ENCODE assay signal across 20 mouse cellular contexts in genomic region chr2:6003949-6004348, GRCm38 (mm10). TPM values are rescaled to one million over a fixed set of nuclear protein-coding genes. Genes with fewer than 3 reads are reported as not detected.
DNase-seq lines count a peak whose midpoint lies in the region; ATAC-seq and TF ChIP-seq lines count a peak whose summit lies in the region.
"Had no signal": no experiment of that assay in that cellular context is flagged by ENCODE, and none has a peak within 500 bp of the region (broad histone marks: within the 10 kb centered on the region; RNA-seq: fewer than 3 reads in every experiment).

No protein-coding gene starts in this region.

- no peak for TF ChIP-seq POLR2A in MEL (IDR thresholded peaks at IDR 0.05; ENCODE audit: control insufficient read depth in 1 of 2, insufficient read depth in 1 of 2, low read depth in 1 of 2, low read length in 2 of 2, poor library complexity in 1 of 2)

- no peak for TF ChIP-seq RAD21 in MEL (IDR thresholded peaks at IDR 0.05; ENCODE audit: low read depth, low read length)

- H3K27ac ChIP-seq in MEL (ENCODE audit: control insufficient read depth, low read depth, low read length), result no peak overlapping the region
- H3K27ac ChIP-seq in liver, embryonic 14.5 days, result peak overlapping the region; percentile 51
- H3K27ac ChIP-seq: embryonic facial prominence, embryonic 10.5 days; forebrain, embryonic 12.5 days; hindbrain, embryonic 15.5 days had no signal

- no peaks in the 10 kb centered on the region for H3K9me3 ChIP-seq in MEL (replicated peaks; ENCODE audit: insufficient read depth, low read length)
- no peaks in the 10 kb centered on the region for H3K9me3 ChIP-seq in liver, embryonic 14.5 days (ENCODE audit: control insufficient read depth, low read length)
- H3K9me3 ChIP-seq: embryonic facial prominence, embryonic 10.5 days; forebrain, embryonic 12.5 days; heart, embryonic 12.5 days; hindbrain, embryonic 15.5 days had no signal

- WGBS in liver, embryonic 14.5 days (ENCODE audit: insufficient replicate concordance), result 23% methylated on average over 3 of the region's 3 CpGs

- TF ChIP-seq EP300 in MEL (IDR thresholded peaks at IDR 0.05; ENCODE audit: low read depth in 1 of 2, low read length in 2 of 2), result peak in 1 of 2 experiments; percentile 50; a peak in 1 of 4 replicates
- TF ChIP-seq EP300 in liver, embryonic 14.5 days (IDR thresholded peaks at IDR 0.05; ENCODE audit: low read depth), result peak; percentile 79

- H3K4me3 ChIP-seq in MEL (ENCODE audit: control insufficient read depth in 1 of 2, insufficient read depth in 1 of 2, low read depth in 2 of 2, low read length in 2 of 2), result no peak overlapping the region
- no peak overlapping the region for H3K4me3 ChIP-seq in liver, embryonic 14.5 days (ENCODE audit: insufficient read depth in 1 of 2, low read depth in 2 of 2, low read length in 2 of 2)
- H3K4me3 ChIP-seq: embryonic facial prominence, embryonic 10.5 days; erythroblast, embryonic 14.5 days; forebrain, embryonic 12.5 days; heart, embryonic 12.5 days; hindbrain, embryonic 15.5 days had no signal

- H3K4me2 ChIP-seq in liver, embryonic 14.5 days (ENCODE audit: low read depth), result peak overlapping the region; percentile 48
- H3K4me2 ChIP-seq: forebrain, embryonic 12.5 days; heart, embryonic 12.5 days; hindbrain, embryonic 15.5 days had no signal

- no peaks in the 10 kb centered on the region; a peak in 1 of 4 replicates for H3K4me1 ChIP-seq in MEL (ENCODE audit: control insufficient read depth in 1 of 2, insufficient read depth in 2 of 2, low read length in 2 of 2)
- peaks cover 9 to 12% of the 10 kb centered on the region in 2 experiments for H3K4me1 ChIP-seq in liver, embryonic 14.5 days (replicated peaks; ENCODE audit: control insufficient read depth in 2 of 2, insufficient read depth in 2 of 2, low read length in 1 of 2)
- H3K4me1 ChIP-seq: forebrain, embryonic 12.5 days; hindbrain, embryonic 15.5 days had no signal

- no peaks in the 10 kb centered on the region for H3K27me3 ChIP-seq in MEL (ENCODE audit: control insufficient read depth in 1 of 2, insufficient read depth in 2 of 2, low read length in 2 of 2)
- no peaks in the 10 kb centered on the region for H3K27me3 ChIP-seq in liver, embryonic 14.5 days (ENCODE audit: control insufficient read depth, insufficient read depth, low read length)
- H3K27me3 ChIP-seq: forebrain, embryonic 12.5 days; heart, embryonic 12.5 days; hindbrain, embryonic 15.5 days; Patski had no signal

- H3K9ac ChIP-seq in MEL (ENCODE audit: control insufficient read depth, low read depth, low read length, poor library complexity, severe bottlenecking), result no peak overlapping the region
- peak overlapping the region; percentile 35 for H3K9ac ChIP-seq in liver, embryonic 14.5 days (replicated peaks)
- H3K9ac ChIP-seq: forebrain, embryonic 12.5 days; forebrain, postnatal 0 days; heart, embryonic 12.5 days; hindbrain, embryonic 15.5 days had no signal

- H3K36me3 ChIP-seq in MEL (ENCODE audit: control insufficient read depth in 1 of 2, insufficient read depth in 2 of 2, low read length in 2 of 2), result peaks cover 3 to 13% of the 10 kb centered on the region in 2 experiments; a peak in 3 of 4 replicates
- no peaks in the 10 kb centered on the region; the same call in 1 of the 2 replicates for H3K36me3 ChIP-seq in liver, embryonic 14.5 days (replicated peaks; ENCODE audit: control insufficient read depth, insufficient read depth, low read depth)
- H3K36me3 ChIP-seq: hindbrain, embryonic 15.5 days had no signal

- no peak for TF ChIP-seq CTCF in MEL (IDR thresholded peaks at IDR 0.05 in 2 of 3, conservative IDR thresholded peaks at IDR 0.05 in 1 of 3; ENCODE audit: control insufficient read depth in 1 of 3, insufficient read depth in 1 of 3, low read depth in 2 of 3, low read length in 3 of 3, poor library complexity in 1 of 3, severe bottlenecking in 1 of 3)
- no peak for TF ChIP-seq CTCF in liver, embryonic 14.5 days (IDR thresholded peaks at IDR 0.05; ENCODE audit: low read depth)

- peak; percentile 9 for DNase-seq in MEL (ENCODE audit: low read depth, low spot score)
- DNase-seq in liver, embryonic 14.5 days (ENCODE audit: low read depth in 3 of 3, low spot score in 3 of 3), result peak; percentile 6 to 50 (median 14)
- no peak for DNase-seq in kidney, postnatal 10 days
- no peak for DNase-seq in urinary bladder, postnatal 14 days (ENCODE audit: low spot score)
- no peak for DNase-seq in thymus, postnatal 0 days (ENCODE audit: low spot score)
- DNase-seq: adrenal gland, postnatal 14 days; cerebellum, adult 2 months; cerebellum, postnatal 10 days; forebrain, postnatal 0 days; gastrocnemius, postnatal 14 days; heart, postnatal 36 days had no signal

- ATAC-seq in erythroblast, adult 5-6 weeks (replicated peaks; ENCODE audit: low FRiP score, poor library complexity, severe bottlenecking), result peak; percentile 91
- peak; percentile 86 for ATAC-seq in liver, embryonic 14.5 days (ENCODE audit: insufficient read depth)
- peak; percentile 76 for ATAC-seq in megakaryocyte progenitor cell, adult 5-6 weeks (replicated peaks; ENCODE audit: poor library complexity)
- ATAC-seq: activated CD4-positive, CD25-positive, alpha-beta regulatory T cell, adult 4 months; forebrain, postnatal 0 days; Patski had no signal

- H3K79me2 ChIP-seq in MEL (ENCODE audit: control insufficient read depth, insufficient read depth, low read length, poor library complexity), result no peaks in the 10 kb centered on the region

TF ChIP-seq in MEL, 35 proteins besides CTCF, POLR2A, EP300 and RAD21:
- TF ChIP-seq MAZ (IDR thresholded peaks at IDR 0.05; ENCODE audit: low read depth, low read length) (no peak), GATA1 (IDR thresholded peaks at IDR 0.05; ENCODE audit: low read depth, low read length) (0 out of 2 replicates have a peak, but pooled peaks have one; percentile 11)

RNA-seq across cellular contexts. Expression of gene Upf2, which starts 52.7 kb away (rescaled TPM):
- 15.2 and 15.3 TPM in 2 replicates for total RNA-seq in MEL (2012; rRNA removed)
- polyA plus RNA-seq in MEL (2012; ENCODE audit: insufficient read depth in 1 of 2, insufficient read length in 2 of 2, low read depth in 1 of 2, low replicate concordance in 2 of 2, missing spikeins in 1 of 2), result 10 to 100 TPM in 1 of 2 experiments, not detected in 1; 30.9 TPM
- 19.0 and 20.4 TPM in 2 replicates for total RNA-seq in erythroblast, adult 5-6 weeks (2015; ENCODE audit: low replicate concordance)
- 25.4 and 25.6 TPM in 2 replicates for total RNA-seq in erythroblast, adult 5-6 weeks (2017; ENCODE audit: low replicate concordance)
- polyA plus RNA-seq in liver, embryonic 14.5 days (2012; rRNA removed), result 4.5 and 6.8 TPM in 2 replicates
- polyA plus RNA-seq in liver, embryonic 14.5 days (2014; fragmentation: Nextera tagmentation; extraction: Ambion mirVana), result 3.7 and 3.8 TPM in 2 replicates
- 37.2 and 40.1 TPM in 2 replicates for total RNA-seq in megakaryocyte progenitor cell, adult 5-6 weeks (2015)
- total RNA-seq in megakaryocyte progenitor cell, adult 5-6 weeks (2017), result 30.5 and 36.2 TPM in 2 replicates
- polyA plus RNA-seq in thymus, postnatal 0 days (2015; fragmentation: Nextera tagmentation; extraction: Ambion mirVana), result 7.5 and 10.4 TPM in 2 replicates

Comparison
In these comparisons a context has a peak if more than half of its experiments do, and no peak if none do; other contexts are left out.
1. DNase-seq: peak in MEL (single experiment) and liver, embryonic 14.5 days (3 of 3); none in kidney, postnatal 10 days (single experiment), urinary bladder, postnatal 14 days (single experiment) and thymus, postnatal 0 days (single experiment).
2. Peak in every context shown above with its lines, with median percentiles within 50 percentile points of each other: ATAC-seq.